7 mouse cellular contexts compared by ENCODE assay signal in genomic region chr11:116501005-116501746, GRCm38 (mm10). TPM values are rescaled to one million over a fixed set of nuclear protein-coding genes. Genes with fewer than 3 reads are reported as not detected.
DNase-seq lines count a peak whose midpoint lies in the region; ATAC-seq and TF ChIP-seq lines count a peak whose summit lies in the region.

No protein-coding gene starts in this region.

- no peak overlapping the region for H3K27ac ChIP-seq in neural tube, embryonic 11.5 days (ENCODE audit: low read depth, low read length)
- H3K27ac ChIP-seq in embryonic facial prominence, embryonic 14.5 days (replicated peaks; ENCODE audit: low read depth, low read length) = no peak overlapping the region
- H3K27ac ChIP-seq in lung, embryonic 16.5 days (ENCODE audit: low read length) = no peak overlapping the region
- H3K27ac ChIP-seq in stomach, postnatal 0 days (replicated peaks) = no peak overlapping the region

- TF ChIP-seq CTCF in stomach, postnatal 0 days (IDR thresholded peaks at IDR 0.05; ENCODE audit: low read depth) = peak; percentile 84

- H3K9me3 ChIP-seq in neural tube, embryonic 11.5 days (ENCODE audit: control insufficient read depth, low read length) = no peaks in the 10 kb centered on the region
- H3K9me3 ChIP-seq in embryonic facial prominence, embryonic 14.5 days (ENCODE audit: control insufficient read depth, low read length) = peaks cover 3% of the 10 kb centered on the region; the same call in 1 of the 2 replicates
- peaks cover 3% of the 10 kb centered on the region; the same call in 1 of the 2 replicates for H3K9me3 ChIP-seq in lung, embryonic 16.5 days (ENCODE audit: control insufficient read depth, low read length)
- no peaks in the 10 kb centered on the region for H3K9me3 ChIP-seq in stomach, postnatal 0 days (ENCODE audit: control insufficient read depth, low read length)

- peak; percentile 46 for DNase-seq in neural tube, embryonic 11.5 days (ENCODE audit: low spot score)
- DNase-seq in neural tube, embryonic 10.5 days (ENCODE audit: extremely low spot score, low spot score) = no peak
- DNase-seq in ZHBTc4 (ENCODE audit: low read depth, low spot score) = peak; percentile 80
- DNase-seq in embryonic facial prominence, embryonic 14.5 days (ENCODE audit: low spot score) = peak; percentile 76
- peak; percentile 61 for DNase-seq in kidney, adult 9 months
- peak; percentile 40 for DNase-seq in stomach, postnatal 0 days (ENCODE audit: low spot score)

- TF ChIP-seq EP300 in stomach, postnatal 0 days (optimal IDR thresholded peaks at IDR 0.05) = no peak

- H3K36me3 ChIP-seq in neural tube, embryonic 11.5 days (ENCODE audit: control insufficient read depth, insufficient read depth, low read length) = no peaks in the 10 kb centered on the region
- no peaks in the 10 kb centered on the region for H3K36me3 ChIP-seq in embryonic facial prominence, embryonic 14.5 days (ENCODE audit: control insufficient read depth, insufficient read depth, low read length)
- no peaks in the 10 kb centered on the region for H3K36me3 ChIP-seq in lung, embryonic 16.5 days (ENCODE audit: control insufficient read depth, insufficient read depth, low read length)
- no peaks in the 10 kb centered on the region for H3K36me3 ChIP-seq in stomach, postnatal 0 days (ENCODE audit: control insufficient read depth, insufficient read depth, low read length)

- whole genome bisulfite sequencing in neural tube, embryonic 11.5 days = 28% methylated on average over 7 of the region's 7 CpGs
- WGBS in embryonic facial prominence, embryonic 14.5 days = 21% methylated on average over 7 of the region's 7 CpGs
- WGBS in lung, embryonic 16.5 days = 20% methylated on average over 7 of the region's 7 CpGs
- WGBS in stomach, postnatal 0 days = 20% methylated on average over 7 of the region's 7 CpGs

- H3K9ac ChIP-seq in neural tube, embryonic 11.5 days (ENCODE audit: low read length) = no peak overlapping the region
- no peak overlapping the region for H3K9ac ChIP-seq in embryonic facial prominence, embryonic 14.5 days (ENCODE audit: low read depth, low read length)
- H3K9ac ChIP-seq in lung, embryonic 16.5 days (ENCODE audit: low read length) = no peak overlapping the region
- no peak overlapping the region for H3K9ac ChIP-seq in stomach, postnatal 0 days (ENCODE audit: low read length)

- H3K27me3 ChIP-seq in neural tube, embryonic 11.5 days (ENCODE audit: control insufficient read depth, insufficient read depth, low read length) = no peaks in the 10 kb centered on the region
- H3K27me3 ChIP-seq in embryonic facial prominence, embryonic 14.5 days (replicated peaks; ENCODE audit: control insufficient read depth, insufficient read depth, low read length) = no peaks in the 10 kb centered on the region
- no peaks in the 10 kb centered on the region; the same call in 1 of the 2 replicates for H3K27me3 ChIP-seq in lung, embryonic 16.5 days (ENCODE audit: control insufficient read depth, insufficient read depth, low read depth, low read length)
- H3K27me3 ChIP-seq in stomach, postnatal 0 days (ENCODE audit: control insufficient read depth, insufficient read depth, low read length) = no peaks in the 10 kb centered on the region

- no peaks in the 10 kb centered on the region for H3K4me1 ChIP-seq in neural tube, embryonic 11.5 days (ENCODE audit: control insufficient read depth, insufficient read depth, low read length)
- H3K4me1 ChIP-seq in embryonic facial prominence, embryonic 14.5 days (ENCODE audit: control insufficient read depth, insufficient read depth, low read length) = no peaks in the 10 kb centered on the region
- no peaks in the 10 kb centered on the region for H3K4me1 ChIP-seq in lung, embryonic 16.5 days (replicated peaks; ENCODE audit: control insufficient read depth, insufficient read depth, low read length)
- no peaks in the 10 kb centered on the region for H3K4me1 ChIP-seq in stomach, postnatal 0 days (replicated peaks; ENCODE audit: control insufficient read depth, insufficient read depth)

- H3K4me3 ChIP-seq in neural tube, embryonic 11.5 days (ENCODE audit: low read depth, low read length) = no peak overlapping the region
- no peak overlapping the region for H3K4me3 ChIP-seq in embryonic facial prominence, embryonic 14.5 days (ENCODE audit: low read depth, low read length)
- H3K4me3 ChIP-seq in lung, embryonic 16.5 days (ENCODE audit: low read length) = no peak overlapping the region
- no peak overlapping the region for H3K4me3 ChIP-seq in stomach, postnatal 0 days (ENCODE audit: low read depth, low read length)

- no peak overlapping the region for H3K4me2 ChIP-seq in neural tube, embryonic 11.5 days (ENCODE audit: low read depth)
- H3K4me2 ChIP-seq in embryonic facial prominence, embryonic 14.5 days (ENCODE audit: low read depth, low read length) = no peak overlapping the region
- no peak overlapping the region for H3K4me2 ChIP-seq in lung, embryonic 16.5 days (ENCODE audit: low read depth, low read length)
- no peak overlapping the region for H3K4me2 ChIP-seq in stomach, postnatal 0 days (replicated peaks; ENCODE audit: low read depth)

- no peak for ATAC-seq in neural tube, embryonic 11.5 days (ENCODE audit: insufficient read depth, low FRiP score, low TSS enrichment)
- ATAC-seq in embryonic facial prominence, embryonic 14.5 days (ENCODE audit: low read depth) = peak; percentile 69; the same call in 1 of the 2 replicates
- ATAC-seq in lung, embryonic 16.5 days (ENCODE audit: low read depth) = peak; percentile 70
- ATAC-seq in stomach, postnatal 0 days (ENCODE audit: low FRiP score, low TSS enrichment) = peak; percentile 82

RNA-seq across cellular contexts. Expression of gene Prpsap1, which starts 7.2 kb away (rescaled TPM):
- polyA plus RNA-seq in neural tube, embryonic 11.5 days (2014; fragmentation: Nextera tagmentation; extraction: Ambion mirVana) = 212 and 222 TPM in 2 replicates
- 122 and 145 TPM in 2 replicates for polyA plus RNA-seq in embryonic facial prominence, embryonic 14.5 days (2014; fragmentation: Nextera tagmentation; extraction: Ambion mirVana)
- polyA plus RNA-seq in lung, embryonic 16.5 days (2015; fragmentation: Nextera tagmentation; extraction: Ambion mirVana) = 167 and 177 TPM in 2 replicates
- 94.0 and 97.1 TPM in 2 replicates for polyA plus RNA-seq in stomach, postnatal 0 days (2015; fragmentation: Nextera tagmentation; extraction: Ambion mirVana)

RNA-seq across cellular contexts. Expression of gene Sphk1, which starts 29.5 kb away (rescaled TPM):
- polyA plus RNA-seq in neural tube, embryonic 11.5 days (2014; fragmentation: Nextera tagmentation; extraction: Ambion mirVana) = 9.9 and 10.9 TPM in 2 replicates
- polyA plus RNA-seq in embryonic facial prominence, embryonic 14.5 days (2014; fragmentation: Nextera tagmentation; extraction: Ambion mirVana) = 7.8 and 8.4 TPM in 2 replicates
- polyA plus RNA-seq in lung, embryonic 16.5 days (2015; fragmentation: Nextera tagmentation; extraction: Ambion mirVana) = 7.0 and 9.6 TPM in 2 replicates
- polyA plus RNA-seq in stomach, postnatal 0 days (2015; fragmentation: Nextera tagmentation; extraction: Ambion mirVana) = 7.9 and 10.0 TPM in 2 replicates

RNA-seq across cellular contexts. Expression of gene Qrich2, which starts 35.1 kb away (rescaled TPM):
- polyA plus RNA-seq in neural tube, embryonic 11.5 days (2014; fragmentation: Nextera tagmentation; extraction: Ambion mirVana) = 0.40 TPM in 1 of 2 replicates, not detected in the other
- 0.14 and 0.30 TPM in 2 replicates for polyA plus RNA-seq in embryonic facial prominence, embryonic 14.5 days (2014; fragmentation: Nextera tagmentation; extraction: Ambion mirVana)
- polyA plus RNA-seq in lung, embryonic 16.5 days (2015; fragmentation: Nextera tagmentation; extraction: Ambion mirVana) = 0.26 TPM in 1 of 2 replicates, not detected in the other
- 0.08 and 0.16 TPM in 2 replicates for polyA plus RNA-seq in stomach, postnatal 0 days (2015; fragmentation: Nextera tagmentation; extraction: Ambion mirVana)
